Mouse (Mus musculus) layer of hippocampus, postnatal 14 days (tissue): ENCODE results near the gene Itga11. TPM values are rescaled to one million over a fixed set of nuclear protein-coding genes. Genes with fewer than 3 reads are reported as not detected.
"Not testable (repeated sequence)": the region's sequence is repeated elsewhere in the genome, so short reads cannot be mapped to it uniquely, and the experiment has no call there.

Experiments
- DNase-seq, 2 experiments: peaks; one replicate each; pipeline ENCODE4 v3.0.0; 2021 to 2022; ENCODE audit warnings: low spot score in 2 of 2, mixed read lengths in 1 of 2
- long read RNA-seq, 2 experiments: library from polyadenylated mRNA; stranded (forward); transcript quantifications; one replicate each; pipeline ENCODE4 v2.0.0; 2021
- total RNA-seq, 2 experiments: library from RNA; stranded (reverse); gene quantifications; 2 replicates each; pipeline ENCODE4 v1.2.3; 2021

Itga11 gene
- under 1 TPM; 0.79 to 0.88 TPM for total RNA-seq
- long read RNA-seq, experiment 1, partial matches to known transcripts, result 0 of 1 reads
- long read RNA-seq, experiment 1, other reads (novel, unspliced or antisense), result 1 of 1 reads
- long read RNA-seq, experiment 2, full-length matches to known transcripts, result 1 of 4 reads
- long read RNA-seq, experiment 2, partial matches to known transcripts, result 0 of 4 reads
- long read RNA-seq, experiment 2, other reads (novel, unspliced or antisense), result 3 of 4 reads

DNA sequence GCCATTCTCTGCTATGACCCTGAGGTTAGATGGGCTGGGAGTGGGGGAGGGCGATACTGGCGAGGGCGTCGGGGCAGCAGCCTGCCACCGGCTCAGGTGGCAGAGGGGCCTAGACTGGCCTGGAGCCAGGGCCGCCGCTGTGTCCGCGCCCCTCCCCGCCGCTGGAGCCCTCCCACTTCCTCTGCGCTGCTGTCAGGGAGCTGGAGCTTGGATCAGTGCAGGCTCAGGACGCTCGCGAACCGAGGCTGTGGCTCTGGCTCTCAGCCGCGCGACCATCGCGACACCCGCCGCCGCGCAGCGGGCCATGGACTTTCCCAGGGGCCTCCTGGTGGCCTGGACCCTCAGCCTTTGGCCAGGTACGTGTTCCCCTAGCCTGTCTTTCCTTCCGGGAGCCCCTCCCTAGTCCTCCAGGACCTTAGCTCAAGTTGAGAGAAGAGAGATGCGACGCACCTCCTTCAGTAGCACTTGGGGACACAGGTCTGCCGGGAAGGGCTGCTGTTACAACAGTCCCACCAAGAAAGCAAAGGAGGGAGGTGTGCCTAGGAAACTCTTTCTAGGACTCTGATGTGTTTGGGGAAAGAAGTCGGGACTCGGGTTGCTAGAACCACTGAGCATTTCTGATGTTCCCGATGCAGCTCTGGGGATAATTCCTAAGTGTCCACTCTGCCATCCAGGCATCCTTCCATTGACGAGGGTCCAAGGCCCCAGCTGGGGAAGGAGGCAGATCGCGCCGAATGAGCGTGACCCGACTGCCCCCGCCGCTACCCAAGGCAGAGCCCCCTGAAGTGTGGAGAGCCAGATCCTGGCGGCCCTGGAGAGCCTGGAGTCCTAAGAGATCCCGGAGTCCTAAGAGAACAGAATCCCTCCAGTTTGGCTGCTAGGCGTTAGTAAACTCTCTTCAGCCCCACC is at the start of gene Itga11:
Itga11 (plus strand) TSS at position 186 of the 909 bp plus-strand sequence.
- no peak for DNase-seq

DNA sequence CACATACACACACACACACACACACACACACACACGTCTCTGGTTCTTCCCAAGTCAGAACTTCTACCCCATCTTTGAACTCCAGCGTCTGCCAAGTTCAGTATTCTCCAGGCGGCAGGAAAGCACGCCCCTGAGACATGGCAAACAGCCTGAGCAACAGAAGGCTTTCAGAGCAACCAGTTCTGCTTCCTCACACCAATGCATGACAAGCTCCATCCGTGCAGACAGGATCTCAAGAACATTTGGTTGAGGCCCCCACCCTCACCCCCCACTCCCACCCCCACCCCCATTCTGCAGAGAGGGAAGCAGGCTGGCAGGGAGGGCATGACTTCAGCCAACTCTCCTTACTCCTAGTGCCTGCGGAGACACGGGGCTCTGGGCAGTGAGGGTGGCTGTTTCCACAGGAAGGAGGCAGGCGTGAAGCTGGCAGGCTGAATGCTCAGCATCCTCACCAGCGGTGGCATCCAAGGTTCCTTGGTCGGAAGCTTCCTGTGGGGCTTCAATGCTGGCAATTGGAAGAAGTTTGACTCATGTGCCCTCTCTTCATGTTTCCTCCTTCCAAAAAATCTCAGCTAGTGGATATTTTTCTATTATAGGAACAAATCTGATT is 46.9 kb upstream of the Itga11 start:
- peak; percentile 40 to 43 for DNase-seq

DNA sequence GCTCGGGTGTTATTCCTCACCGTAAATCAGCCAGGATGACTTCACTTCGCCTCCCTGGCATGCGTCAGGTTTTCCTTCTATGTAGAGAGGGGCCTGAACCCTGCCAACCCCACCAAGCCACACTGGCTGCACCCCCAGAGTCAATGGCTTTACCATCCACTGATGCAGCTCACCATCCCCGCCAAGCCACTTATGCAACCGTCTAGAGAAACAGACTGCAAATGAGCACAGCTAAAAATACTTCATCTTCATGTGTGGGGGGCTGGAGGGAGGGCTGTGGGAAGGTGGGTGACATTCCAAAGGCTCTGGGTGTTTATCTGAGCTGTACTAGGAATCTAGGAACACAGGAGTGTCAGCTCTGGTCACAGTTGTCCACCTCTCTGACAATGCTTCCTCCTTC is 45.2 kb upstream of the Itga11 start:
- peak in 1 of 2 experiments; percentile 16 for DNase-seq

DNA sequence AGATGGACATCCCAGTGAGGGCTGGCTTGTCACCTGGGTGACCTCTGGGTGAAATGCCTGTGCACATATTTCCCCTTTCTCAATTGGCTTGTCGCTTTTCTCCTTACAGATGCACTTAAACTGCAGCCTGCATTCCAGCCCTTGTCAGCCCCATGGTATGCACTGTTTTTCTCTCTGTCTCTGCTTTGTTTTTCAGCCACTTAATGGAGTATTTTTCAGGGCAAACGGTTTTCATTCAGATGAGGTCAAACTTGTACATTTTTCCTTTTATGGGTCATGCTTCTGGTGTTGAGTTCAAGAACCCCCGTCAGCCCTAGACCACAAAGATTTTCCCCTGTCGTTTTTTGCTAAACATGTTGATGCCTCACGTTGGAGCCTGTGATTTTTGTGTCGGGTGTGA is 39.6 kb upstream of the Itga11 start:
- DNase-seq, result no peak

DNA sequence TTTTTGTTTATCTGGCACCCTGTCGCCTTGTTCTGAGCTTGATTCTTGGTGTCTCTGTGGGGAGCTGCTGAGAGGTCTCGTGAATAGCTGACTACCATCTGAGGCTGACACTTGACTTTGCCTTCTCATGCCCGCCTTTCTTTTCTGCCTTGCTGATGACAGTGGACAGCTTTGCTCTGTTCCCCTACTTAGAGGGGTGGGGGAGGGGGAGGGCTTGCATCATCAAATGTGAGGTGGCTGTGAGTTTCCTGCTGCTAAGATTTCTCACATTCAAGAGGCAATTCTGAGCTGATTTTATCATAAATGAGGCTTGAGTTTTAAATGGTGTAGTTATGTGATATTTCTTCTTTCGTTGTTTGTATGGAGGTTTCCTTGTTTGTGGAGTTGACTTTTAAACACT is 37.9 kb upstream of the Itga11 start:
- DNase-seq, result no peak

DNA sequence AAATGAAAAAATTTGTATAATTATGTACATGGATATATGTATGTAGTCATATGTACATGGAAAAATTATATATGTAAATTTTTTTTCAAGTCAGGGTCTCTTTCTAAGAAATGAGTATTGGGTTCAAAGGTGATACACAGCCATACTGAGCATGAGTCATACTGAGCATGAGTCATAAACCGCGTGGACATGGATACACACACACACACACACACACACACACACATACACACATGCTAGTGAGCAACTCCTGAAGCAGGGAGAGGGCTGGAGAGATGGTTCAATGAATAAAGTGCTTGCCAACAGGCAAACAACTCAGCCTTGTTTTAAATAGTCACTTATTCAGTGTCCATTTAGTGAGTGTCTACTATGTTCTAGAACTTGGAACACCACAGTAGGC is 37.4 kb upstream of the Itga11 start:
- DNase-seq, result no peak

DNA sequence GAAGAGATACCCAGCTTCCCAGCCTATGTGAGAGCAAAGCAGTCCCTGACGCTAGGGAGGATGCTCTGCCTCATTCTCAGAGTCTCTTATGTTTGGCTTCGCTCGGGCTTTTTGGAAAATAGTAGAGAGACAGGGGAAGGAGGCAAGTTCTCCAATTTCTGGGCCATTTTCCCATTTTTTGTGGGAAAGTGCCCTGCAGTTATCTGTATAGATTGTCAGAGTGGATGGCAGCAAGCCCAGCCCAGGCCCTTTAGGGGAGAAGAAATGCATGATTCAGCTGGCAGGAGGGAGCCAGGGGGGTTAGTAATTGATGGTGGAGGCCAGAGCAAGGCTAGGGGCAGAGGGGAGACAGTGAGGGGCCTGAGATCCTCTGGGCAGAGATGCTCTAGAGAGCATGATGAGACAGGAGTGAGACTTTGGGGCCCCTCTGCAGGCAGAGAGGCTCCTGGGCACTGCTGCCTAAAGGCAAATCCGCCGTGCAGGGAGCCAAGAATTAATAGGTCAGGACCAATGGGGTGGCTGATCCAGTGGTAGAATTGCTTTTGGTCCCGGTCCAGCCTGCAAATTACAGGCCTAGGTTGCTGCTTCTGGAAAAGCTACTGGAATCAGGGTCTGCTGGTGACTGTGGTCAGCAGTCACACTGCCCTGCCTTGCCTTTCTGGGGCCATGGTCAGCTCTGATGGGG is 31.8 kb upstream of the Itga11 start:
- peak in 1 of 2 experiments; percentile 9 for DNase-seq

DNA sequence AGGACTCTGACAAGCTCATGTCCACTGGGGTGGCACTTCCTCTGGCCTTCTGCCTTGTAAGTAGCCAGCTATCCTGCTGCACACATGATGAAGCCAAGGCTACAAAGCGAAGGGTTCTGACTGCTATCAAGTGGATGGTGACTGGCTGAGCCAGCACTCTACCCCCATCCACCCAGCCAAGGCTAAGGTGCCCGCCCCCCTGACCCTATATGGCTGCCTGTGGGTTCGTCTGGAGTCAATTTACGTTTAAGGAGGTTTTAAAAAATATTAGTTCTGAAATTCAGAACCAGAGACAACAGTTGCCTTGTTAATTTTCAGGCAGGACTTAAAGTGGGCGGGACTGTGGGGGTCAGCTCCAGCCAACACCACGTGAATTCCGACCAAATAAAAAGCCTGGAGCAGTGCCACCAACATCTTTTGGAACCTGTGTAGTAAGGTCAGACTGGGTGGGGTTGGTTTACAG is 30.9 kb upstream of the Itga11 start:
- no peak for DNase-seq

DNA sequence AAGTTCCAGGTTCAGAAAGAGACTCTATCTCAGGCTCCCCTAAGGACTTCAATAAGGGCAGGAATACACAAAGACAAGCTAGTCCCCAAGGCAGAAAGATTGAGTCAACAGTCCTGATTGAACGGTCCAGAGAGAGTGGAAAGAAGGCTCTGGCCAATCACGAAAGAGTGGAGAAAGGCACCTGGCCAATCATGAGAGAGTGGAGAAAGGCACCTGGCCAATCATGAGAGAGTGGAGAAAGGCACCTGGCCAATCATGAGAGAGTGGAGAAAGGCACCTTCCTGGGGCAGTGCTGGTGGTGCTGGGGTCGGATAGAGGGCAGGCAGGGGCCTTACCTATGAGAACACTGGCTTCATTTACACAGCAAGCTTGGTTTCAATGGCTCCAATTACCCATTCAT is 28.2 kb upstream of the Itga11 start:
- no peak for DNase-seq

DNA sequence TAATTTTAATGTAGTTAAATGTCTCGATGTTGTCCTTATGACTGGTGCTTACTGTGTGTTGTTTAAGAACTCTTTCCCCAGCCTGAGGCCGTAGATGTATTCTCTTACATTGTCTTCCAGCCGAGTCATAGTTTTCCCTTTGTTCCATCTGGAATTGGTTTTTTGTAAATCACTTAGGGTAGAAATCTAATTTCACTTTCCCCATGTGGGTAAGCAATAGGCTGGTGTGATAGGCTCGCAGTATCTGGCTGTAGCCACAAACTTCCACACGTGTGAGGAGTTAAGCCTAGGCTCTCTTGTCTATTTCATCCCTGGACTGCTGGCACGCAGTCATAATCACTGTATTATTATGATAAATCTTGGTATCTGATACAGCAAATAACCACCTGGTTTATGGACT is 26.9 kb upstream of the Itga11 start:
- no peak for DNase-seq

DNA sequence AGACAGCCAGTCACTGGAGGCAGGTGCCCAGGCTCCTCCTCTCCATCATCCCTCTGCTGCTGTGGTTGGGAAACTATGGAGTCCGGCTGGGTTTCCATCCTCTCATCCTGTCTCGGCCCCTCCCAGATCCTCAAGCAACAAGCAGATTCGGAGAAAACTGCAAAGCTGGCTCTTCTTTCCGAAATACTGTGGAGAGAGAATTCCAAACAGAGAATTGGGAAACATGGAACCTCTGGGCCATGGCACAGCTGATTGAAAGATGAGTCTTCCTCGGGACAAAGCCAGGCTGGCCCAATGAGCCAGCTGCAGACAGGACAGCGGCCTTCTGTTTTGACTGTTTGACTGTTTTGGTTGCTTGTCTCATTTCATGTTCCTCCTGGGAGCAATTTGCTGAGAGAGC is 23.3 kb upstream of the Itga11 start:
- DNase-seq, result no peak

DNA sequence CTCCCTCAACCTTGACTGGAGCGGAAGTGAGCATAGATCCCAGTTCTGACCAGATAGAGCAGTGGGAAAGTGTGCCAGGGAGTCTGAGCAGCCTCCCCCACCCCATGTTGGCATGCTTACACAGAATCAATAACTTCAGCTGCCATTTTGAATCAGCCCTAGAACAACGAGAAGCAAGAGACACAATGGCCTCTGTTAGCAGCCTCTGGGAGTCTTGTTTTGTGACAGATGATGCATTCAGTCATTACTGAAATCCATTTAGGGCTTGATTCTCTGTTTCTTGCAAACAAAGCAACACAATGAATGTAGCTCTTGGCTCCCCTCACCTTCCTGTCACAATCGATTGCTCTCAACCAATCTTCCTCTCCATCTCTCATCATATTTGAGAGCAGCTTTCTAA is 19.6 kb upstream of the Itga11 start:
- DNase-seq, result no peak

DNA sequence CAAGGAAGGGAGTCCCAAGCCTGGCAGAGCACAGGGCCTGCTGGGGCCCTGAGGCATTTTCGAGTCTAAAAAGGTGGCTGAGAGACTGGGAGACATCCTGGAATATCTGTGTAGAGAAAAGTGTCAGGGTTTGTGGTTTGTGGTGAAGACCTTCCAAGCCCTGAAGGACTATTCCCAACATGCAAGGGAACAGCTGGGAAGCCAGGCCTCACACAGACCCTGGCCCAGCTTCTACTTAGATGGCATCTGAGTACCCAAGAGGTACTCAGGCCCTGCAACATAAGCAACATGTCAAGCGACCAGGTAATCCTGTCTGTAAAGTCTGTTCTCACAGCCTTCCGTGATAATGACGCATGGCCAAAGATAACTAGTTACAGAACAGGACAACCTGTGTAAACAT is 18.6 kb upstream of the Itga11 start:
- DNase-seq, result no peak

DNA sequence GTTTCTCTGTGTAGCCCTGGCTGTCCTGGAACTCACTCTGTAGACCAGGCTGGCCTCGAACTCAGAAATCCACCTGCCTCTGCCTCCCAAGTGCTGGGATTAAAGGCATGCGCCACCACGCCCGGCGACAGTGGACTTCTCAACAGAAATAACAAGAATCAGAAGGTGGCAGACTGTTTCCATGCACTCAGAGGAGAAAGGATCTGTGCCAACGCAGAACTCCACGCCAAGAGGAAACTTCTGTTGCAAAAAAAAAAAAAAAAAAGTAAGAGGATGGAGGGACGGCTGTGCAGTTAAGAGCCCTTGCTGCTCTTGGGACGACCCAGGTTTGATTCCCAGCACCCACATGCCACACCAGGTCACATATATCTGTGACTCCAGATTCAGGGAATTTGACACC is 16.7 kb upstream of the Itga11 start:
- DNase-seq, result not testable (repeated sequence)

DNA sequence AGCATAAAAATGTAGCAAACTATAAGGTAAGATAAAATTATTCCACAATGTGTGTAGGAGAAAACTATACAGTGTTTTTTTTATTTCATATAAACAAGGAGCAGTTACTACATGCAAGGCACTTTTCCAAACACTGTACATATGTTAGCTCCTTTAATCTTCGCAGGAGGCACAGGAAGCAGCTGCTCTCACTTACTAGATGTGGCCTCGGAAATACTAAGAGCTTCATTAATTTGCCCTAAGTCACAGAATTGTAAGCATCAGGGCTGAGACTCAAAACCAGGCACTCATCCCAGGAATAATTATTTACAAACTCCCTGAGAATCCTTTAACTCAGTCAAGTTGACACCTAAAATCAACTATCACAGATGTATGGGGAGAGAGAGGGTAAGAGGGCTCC is 14.2 kb upstream of the Itga11 start:
- no peak for DNase-seq

DNA sequence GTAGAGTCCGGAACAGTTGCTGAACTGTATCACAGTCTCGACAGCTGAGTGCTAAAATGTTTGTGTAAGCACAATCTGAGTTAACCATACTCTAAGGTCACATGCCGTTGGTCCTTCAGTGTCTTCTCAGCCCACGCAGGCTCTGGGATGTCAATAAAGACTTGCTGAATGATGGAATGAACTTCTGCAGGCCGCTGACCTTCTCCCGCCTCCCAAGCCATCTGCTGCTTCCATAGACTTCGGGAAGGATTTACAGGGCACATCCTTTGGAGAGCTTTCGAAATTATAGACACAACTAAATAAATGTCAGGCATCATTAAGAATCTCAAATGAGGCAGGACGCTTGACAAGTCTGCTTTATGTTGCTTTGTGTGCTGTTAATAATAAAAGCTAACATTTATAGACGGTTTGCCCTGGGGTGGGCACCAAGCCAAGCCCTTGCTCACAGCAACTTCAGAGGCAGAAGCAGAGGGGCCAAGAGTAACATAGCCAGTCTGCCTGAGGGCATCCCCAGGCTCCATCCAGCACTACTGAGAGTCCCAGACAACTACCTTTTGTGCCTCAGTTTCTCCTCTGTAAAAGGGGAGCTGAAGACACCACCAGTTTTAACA is 13.4 kb upstream of the Itga11 start:
- no peak for DNase-seq

DNA sequence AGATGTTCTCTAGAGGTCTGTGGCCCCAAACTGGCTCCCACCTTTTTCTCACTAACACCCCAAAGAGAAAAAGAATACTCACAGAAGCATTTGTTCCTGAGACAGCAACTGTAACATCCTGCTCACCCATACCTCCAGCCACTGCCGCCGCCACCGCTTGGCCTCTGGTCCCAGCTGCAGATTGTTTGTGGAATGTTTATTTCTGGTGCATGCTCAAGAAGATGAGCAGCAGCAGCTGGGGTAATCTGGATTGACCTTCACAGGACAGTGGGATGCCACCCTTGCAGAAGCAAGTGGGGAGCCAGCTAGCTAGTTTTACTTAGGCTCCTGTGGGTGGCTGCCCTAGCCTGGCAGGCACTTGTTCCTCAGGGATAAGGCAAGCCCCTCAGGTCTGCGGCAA is 11.7 kb upstream of the Itga11 start:
- DNase-seq, result no peak

DNA sequence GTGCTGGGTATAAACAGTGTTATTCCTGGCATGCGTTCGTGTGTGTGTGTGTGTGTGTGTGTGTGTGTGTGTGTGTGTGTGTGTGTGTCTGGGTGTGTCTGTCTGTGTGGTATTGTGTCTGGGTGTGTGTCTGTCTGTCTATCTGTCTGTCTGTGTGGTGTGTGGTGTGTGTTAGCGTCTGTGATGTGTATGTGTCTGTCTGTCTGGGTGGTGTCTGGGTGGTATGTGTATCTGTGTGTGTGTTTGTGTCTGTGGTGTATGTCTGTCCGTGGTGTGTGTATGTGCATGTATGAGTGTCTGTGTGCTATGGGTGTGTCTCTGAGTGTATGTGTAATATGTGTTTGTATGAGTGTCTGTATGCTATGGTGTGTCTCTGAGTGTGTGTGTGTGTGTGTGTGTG is 9.1 kb upstream of the Itga11 start:
- DNase-seq, result no peak

DNA sequence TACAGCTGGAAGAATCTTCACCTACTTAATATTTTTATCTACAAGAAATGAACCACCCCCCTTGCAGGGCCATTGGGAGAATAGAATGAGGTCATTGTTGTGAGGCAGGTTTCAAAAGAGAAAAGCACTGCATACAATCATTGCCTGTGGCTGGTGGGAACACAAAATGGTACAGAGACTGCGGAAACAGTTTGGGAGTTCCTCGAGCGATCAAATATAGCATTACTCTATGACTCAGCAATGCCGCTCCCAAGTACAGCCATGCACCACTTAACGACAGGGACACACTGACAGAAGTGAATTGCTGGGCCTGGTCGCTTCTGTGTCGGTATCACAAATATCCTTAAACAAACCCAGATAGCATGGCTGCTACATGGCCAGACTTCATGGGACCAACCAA is 4.4 kb upstream of the Itga11 start:
- no peak for DNase-seq

DNA sequence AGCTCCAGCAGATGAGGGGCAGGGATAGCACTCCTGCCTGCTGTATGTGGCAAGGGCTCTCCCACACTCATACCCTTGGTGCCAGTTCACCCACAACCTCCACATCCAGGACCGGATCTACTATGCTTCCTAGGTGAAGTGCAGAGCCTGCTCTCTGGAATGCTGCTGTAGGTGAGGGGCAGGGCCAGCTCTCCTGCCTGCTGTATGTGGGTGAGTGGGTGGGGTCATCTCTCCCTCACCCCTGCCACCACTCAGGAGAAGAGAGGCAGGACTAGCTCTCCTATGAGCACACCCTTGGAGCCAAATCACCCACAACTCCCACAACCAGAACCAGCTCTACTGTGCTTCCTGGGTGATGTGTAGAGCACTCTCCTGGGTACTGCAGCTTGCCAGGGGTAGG is 2.5 kb upstream of the Itga11 start:
- no peak for DNase-seq

DNA sequence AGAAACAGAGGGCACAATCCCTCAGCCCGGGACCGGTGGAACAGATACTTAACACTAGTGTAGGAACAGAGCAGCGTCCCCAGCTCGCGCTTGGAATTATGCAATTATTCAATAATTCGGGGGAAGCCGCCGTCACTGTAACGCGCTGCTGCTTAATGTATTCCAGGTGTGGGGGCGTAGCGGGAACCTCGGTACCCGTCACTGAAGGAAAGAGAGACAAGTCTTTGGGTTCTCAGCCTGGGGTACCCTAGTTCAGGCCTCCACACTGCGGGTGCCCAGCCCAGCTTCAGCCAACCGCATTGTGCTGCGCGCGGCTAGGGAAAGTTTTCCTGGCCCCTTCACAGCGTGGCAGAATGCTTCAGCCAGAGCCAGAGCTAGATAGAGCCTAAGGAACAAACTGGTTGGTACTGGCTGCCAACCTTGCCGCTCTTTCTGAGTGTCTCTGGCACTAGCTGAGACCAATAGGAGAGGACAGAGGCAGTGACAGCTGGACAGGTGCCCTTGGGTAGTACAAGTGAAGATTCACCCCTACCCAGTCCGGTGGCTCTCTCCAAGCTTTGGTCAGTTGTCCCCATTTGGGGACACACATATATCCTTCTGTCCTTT is 1.0 kb downstream of the Itga11 start:
- peak; percentile 15 to 19 for DNase-seq
